Mouse (Mus musculus) frontal cortex, adult (tissue): ENCODE measurements around the gene Zbtb32.

Source experiments
- ATAC-seq: cut with Nextera tagmentation; 2 replicates; pipeline ENCODE4 v1.9.2; 2017; ENCODE audit warnings: mild to moderate bottlenecking, moderate library complexity, mixed read lengths; ENCODE audit not compliant: low TSS enrichment

Zbtb32 gene

DNA sequence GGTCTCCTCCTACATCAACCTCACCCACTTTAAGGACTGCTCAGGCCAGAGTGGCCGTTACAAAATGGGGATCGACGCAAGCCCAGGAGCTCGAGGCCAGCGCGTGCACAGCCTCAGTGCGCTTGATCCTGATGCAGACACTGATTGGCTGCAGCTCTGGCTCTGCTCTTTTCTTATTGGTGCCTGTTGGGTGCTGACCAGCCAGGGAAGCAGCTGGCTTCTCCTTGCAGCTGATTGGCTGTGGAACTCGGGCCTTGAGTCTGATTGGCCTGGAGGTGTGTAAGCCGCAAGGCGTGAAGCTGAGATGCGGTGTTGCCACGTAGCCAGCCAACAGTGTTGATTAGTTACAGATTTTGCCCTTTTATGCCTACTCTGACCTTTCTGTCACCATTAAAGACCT is at the start of gene Zbtb32:
TSS of gene Zbtb32 (minus strand) at position 124 of the 400 bp plus-strand sequence.
- no peak for ATAC-seq

- ATAC-seq: no peak
These were observed 40.4 kb upstream of the Zbtb32 start for GRCm38 (mm10) chr7:30639083-30639482.

DNA sequence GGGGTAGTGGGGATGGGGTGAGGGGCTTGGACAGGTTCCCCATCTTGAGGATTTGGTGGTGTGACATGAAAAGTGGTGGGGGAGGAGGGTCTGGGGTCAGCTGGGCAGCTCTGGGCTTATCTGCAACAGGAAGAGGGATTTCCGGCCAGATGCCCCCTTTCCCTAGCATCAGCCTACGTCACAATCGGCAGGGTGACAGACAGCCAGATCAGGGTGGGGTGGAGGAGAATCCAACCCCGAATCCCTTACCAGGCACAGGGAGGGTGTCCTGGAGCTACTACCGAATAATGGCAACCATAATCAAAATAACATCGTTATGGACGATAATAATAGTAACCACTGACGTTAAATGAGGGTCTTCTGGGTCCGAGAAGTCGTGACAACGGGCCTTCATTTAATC is 37.7 kb upstream of the Zbtb32 start:
- no peak for ATAC-seq

- no peak for ATAC-seq
These were observed 37.0 kb upstream of the Zbtb32 start, which contains the start of gene Etv2 for GRCm38 (mm10) chr7:30635752-30636151. Gene Etv2, minus strand, starts transcription at chr7:30635852.

DNA sequence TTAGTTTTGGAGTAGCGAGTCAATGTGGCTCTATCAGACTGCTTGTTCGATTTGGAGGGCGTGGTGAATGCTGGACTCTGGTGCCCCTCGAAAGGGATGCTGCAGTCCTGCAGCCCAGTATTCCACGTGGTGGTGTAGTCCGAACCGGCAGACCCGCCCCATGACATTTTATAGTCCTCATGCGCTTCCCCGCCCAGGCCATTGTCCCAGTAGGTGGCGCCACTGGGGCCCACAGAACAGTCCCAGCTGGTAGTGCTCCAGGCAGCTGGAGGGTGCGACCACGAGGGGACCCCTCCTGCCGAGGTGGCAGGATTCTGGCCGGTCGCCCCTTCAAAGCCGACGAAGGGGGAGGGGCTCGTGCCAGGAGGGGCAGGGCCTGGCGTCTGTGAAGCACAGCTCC is 35.9 kb upstream of the Zbtb32 start:
- no peak for ATAC-seq

DNA sequence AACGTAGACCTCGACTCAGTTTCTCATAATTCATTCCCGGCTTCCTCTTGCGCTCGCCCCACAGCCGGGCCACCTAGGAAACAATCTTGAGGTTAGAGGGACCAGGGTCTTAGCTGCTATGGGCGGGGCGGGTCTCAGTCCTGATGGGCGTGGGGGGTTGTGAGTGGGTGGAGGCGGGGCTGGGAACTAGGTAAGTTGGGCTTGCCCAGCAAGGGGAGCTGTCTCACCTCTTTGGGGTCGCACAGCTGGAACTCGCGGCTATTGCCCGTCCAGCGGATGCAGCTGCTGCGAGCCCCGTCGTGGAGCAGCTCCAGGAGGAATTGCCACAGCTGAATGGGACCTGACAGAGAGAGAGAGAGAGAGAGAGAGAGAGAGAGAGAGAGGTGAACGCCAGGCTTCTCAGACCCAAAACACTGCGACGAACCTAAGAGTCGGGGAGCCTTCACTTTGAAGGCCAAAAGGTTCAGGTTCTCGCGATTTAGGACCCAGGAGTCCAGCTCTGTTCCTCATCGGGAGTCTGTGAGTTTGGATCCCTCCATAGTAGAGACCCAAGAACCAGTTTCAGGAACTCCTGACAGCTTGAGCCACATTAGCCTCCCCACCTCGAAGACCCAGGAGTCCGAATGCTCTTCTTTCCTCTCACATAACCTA is 35.2 kb upstream of the Zbtb32 start:
- no peak for ATAC-seq

DNA sequence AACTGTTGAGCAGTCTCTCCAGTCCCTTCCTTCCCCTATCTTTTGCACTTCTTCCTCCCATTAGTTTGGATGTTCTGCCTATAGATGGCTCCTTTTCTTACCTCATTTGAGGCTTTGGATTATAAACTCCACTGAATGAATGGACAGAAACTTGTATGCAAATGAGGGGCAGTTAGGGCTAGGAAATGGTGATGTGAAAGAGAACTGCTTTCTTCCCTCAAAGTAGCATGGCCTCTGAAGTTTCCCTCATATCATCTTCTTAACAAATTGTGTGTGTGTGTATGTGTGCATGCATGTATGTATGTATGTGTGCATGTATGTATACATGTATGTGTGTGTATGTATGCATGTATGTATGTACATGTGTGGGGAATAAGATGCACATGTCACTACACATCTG is 30.3 kb upstream of the Zbtb32 start:
- no peak for ATAC-seq

- no peak for ATAC-seq
These were observed 27.9 kb upstream of the Zbtb32 start for GRCm38 (mm10) chr7:30626647-30627046.

- ATAC-seq: peak; percentile 97
These were observed 27.0 kb upstream of the Zbtb32 start, which contains the start of gene Cox6b1 for GRCm38 (mm10) chr7:30625530-30626384. Gene Cox6b1, minus strand, starts transcription at chr7:30626151.

- ATAC-seq: no peak
These were observed 20.5 kb upstream of the Zbtb32 start for GRCm38 (mm10) chr7:30619202-30619601.

DNA sequence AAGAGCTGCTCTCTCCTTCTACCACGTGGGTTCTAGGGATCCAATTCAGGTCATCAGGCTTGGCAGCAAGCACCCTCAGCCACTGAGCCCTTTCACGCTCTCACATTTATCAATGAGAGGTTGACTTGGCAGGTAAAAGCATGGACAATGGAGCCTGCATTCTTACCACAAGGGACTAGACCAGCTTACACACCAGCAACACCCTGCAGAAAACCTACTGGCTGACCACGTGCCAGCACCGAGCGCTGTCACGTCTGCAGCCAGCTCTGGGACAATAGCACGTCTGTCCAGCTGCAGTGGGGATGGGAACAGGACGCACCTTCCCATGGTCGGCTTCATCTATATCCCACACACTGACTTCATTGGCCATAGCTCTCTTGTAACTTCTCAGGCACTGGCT is 19.9 kb upstream of the Zbtb32 start:
- ATAC-seq: no peak

GRCm38 (mm10) chr7:30615049-30615760 is 16.5 kb upstream of the Zbtb32 start:
- ATAC-seq: no peak

GRCm38 (mm10) chr7:30614454-30614853 is 15.7 kb upstream of the Zbtb32 start:
- no peak for ATAC-seq

- ATAC-seq: no peak
These were observed 14.9 kb upstream of the Zbtb32 start for GRCm38 (mm10) chr7:30613529-30614112.

DNA sequence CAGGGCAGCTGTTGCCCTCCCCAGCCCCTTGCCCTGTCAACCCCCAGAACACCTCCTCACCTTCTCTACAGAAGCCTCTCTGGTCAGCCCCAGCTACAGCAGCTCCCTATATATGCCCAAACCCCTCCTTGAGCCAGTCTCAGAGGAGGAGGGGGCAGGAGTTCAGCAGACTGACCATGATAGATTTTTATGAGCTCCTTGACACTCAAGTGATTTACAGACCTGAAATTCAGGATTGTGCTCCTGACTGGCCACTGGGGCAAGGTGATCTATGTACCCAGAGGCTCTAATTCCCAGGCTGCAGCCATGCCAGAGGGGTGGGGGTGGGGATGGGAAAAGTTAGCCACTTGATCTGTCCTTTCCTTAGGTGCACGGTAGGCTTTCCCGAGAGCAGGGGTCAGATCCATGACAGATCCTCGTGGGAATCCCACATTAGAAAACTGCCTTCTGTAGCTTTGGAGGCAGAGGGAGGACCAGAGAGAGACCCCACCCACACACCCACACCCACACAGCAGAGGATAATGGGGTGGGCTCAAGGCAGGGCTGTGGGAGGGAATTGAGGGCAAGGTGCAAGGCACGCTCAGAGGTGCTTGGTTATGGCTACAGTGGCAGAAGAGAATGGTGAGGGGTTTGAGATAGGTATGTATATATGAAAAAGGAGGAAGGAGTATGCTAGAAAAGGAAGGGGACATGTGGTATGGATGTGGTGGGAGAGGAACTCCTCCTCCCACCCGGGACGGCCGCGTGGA is 14.1 kb upstream of the Zbtb32 start, which contains the start of gene Upk1a:
TSS of gene Upk1a (minus strand) at position 194 of the 749 bp plus-strand sequence.
- no peak for ATAC-seq

- no peak for ATAC-seq
These were observed 11.3 kb upstream of the Zbtb32 start for GRCm38 (mm10) chr7:30610043-30610442.

DNA sequence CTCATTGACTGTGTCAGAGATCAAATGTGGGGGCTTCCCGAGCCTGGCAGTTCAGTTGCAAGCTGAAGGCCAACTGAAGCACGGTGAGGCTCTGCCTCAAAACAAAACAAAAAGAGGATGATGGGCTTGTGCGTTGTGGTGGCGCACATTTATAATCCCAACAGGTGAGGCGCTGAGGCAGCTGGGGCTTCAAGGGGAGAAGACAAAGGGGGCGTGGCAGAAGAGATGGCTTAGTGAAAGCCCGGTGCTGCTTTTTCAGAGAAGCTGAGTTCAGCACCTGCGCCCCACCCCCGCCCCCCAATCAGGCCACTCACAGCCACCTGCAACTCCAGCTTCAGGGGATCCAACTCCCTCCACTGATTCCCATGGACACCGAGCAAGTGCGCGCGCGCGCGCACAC is 9.8 kb upstream of the Zbtb32 start:
- no peak for ATAC-seq

DNA sequence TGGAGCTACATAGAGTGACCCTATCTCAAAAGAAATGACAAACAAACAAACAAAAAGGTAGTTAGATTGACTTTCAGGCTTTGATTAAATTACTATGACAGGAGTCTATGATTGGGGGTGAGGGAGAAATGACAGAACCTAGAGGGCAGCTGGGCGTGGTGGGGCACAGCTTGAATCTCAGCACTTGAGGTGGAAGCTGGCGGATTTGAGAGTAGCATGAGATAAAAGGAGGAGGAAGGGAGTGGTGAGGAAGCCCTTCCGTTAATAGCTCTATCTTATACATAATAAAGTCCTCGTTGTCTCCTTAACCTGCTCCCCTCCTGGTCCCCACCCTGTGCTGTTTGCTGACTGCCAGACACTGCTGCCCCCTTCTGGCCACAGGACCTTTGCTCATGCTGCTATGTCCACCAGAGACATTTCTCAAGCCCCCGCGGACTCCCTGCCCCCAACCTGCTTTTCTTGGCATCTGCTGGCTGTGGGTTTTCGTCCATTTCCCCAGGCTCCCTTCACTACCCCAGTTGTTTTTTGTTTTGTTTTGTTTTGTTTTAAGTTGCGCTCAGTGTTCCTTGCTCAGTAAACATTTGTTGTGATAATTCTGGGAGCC is 9.1 kb upstream of the Zbtb32 start:
- ATAC-seq: no peak

DNA sequence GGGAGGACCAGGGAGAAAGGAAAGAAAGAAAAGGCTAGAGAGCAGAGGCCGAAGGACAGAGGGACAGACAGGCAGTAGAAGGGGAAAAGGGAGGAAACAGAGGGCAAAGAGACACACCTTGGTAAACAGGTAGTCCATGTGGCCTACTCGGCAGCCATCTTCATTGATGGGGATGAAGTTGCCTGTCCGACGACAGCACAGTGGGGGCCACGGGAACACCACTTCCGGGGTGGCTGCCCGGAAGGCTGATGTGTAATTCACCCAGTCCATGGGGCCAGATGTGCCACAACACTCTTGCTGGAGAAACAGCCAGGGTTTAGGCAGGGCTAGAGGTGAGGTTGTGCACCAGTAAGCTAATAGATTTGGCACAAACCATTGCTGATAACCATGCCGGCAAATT is 6.2 kb upstream of the Zbtb32 start:
- no peak for ATAC-seq

DNA sequence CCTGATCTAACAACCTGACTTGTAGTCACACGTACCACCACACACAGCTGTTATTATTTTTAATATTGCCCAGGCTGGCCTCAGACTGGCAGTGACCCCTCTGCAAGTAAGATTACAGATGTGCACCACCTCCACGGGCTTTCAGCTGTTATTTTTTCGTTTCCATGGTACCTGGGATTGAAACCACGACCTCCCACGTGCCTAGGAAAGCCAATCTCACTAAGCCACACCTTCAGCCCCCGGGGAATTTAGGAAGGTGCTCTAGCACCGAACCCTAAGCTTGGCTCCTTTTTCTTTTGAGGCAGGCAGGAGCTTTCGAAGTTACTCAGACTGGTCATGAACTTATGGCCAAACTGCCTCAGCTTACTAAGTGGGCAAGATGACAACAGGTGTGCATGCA is 5.7 kb upstream of the Zbtb32 start:
- ATAC-seq: no peak

DNA sequence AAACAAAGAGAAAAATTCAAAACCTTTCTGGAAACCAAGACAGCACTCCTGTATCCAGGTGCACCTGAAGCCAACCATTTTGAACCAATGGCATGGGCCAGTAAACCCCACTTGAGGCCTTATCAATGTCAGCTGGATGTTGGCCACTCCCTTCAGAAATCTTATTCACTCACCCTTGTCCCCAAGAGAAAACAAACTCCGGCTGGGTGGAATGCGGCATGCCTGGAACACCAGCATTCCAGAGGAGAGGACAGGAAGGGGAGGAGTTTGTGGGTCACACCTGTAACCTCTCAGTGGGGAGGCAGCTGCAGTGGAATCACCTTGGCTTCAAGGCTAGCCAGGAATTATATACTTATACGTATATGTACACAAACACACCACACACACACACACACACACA is 3.9 kb upstream of the Zbtb32 start:
- no peak for ATAC-seq
